Mouse (Mus musculus) liver, embryonic 14.5 days (tissue): ENCODE measurements around the gene Pla2g3. TPM values are rescaled to one million over a fixed set of nuclear protein-coding genes. Genes with fewer than 3 reads are reported as not detected.

Source experiments
- ATAC-seq: fragments of 200-750 bp; cut with Nextera tagmentation; 2 replicates; pipeline ENCODE4 v1.8.0; 2017; ENCODE audit warnings: moderate number of reproducible peaks, mild to moderate bottlenecking, moderate library complexity; ENCODE audit not compliant: insufficient read depth
- DNase-seq, 3 experiments: peaks; one replicate each; pipeline ENCODE4 v3.0.0-alpha.2; 2012 to 2013; ENCODE audit warnings: low read depth in 3 of 3, low spot score in 3 of 3
- H3K27ac ChIP-seq: fragments of 300-500 bp; sonication (generic); 2 replicates; pipeline ENCODE4 v1.5.1; 2014; ENCODE audit warnings: moderate library complexity, mild to moderate bottlenecking, control low read depth, inconsistent platforms
- H3K27me3 ChIP-seq: fragments of 300-500 bp; sonication (generic); 2 replicates; pipeline ENCODE4 v1.6.1; 2014; ENCODE audit warnings: mild to moderate bottlenecking, low read length, moderate library complexity; ENCODE audit not compliant: control insufficient read depth, insufficient read depth
- H3K36me3 ChIP-seq: fragments of 300-500 bp; sonication (generic); replicated peaks from 2 replicates; pipeline ENCODE4 v1.6.1; 2014; ENCODE audit warnings: low read depth; ENCODE audit not compliant: control insufficient read depth, insufficient read depth
- H3K4me1 ChIP-seq, 2 experiments: fragments of 200-500 bp in 1 of 2; fragments of 300-500 bp in 1 of 2; sonication (generic) in 1 of 2; replicated peaks; 2 replicates each; pipeline ENCODE4 v1.6.1; 2012 to 2014; ENCODE audit warnings: antibody characterized with exemption in 1 of 2, inconsistent platforms in 1 of 2, low read length in 1 of 2; ENCODE audit not compliant: control insufficient read depth in 2 of 2, insufficient read depth in 2 of 2
- H3K4me2 ChIP-seq: fragments of 300-500 bp; sonication (generic); 2 replicates; pipeline ENCODE4 v1.6.1; 2014; ENCODE audit warnings: low read depth, mild to moderate bottlenecking, control low read depth, moderate library complexity
- H3K4me3 ChIP-seq, 2 experiments: fragments of 200-500 bp in 1 of 2; fragments of 300-500 bp in 1 of 2; sonication (generic) in 1 of 2; 2 replicates each; pipeline ENCODE4 v1.5.1; 2012 to 2014; ENCODE audit warnings: low read depth in 2 of 2, low read length in 2 of 2, mild to moderate bottlenecking in 2 of 2, control low read depth in 1 of 2, inconsistent platforms in 1 of 2, moderate library complexity in 1 of 2; ENCODE audit not compliant: insufficient read depth in 1 of 2
- H3K9ac ChIP-seq: fragments of 300-500 bp; sonication (generic); replicated peaks from 2 replicates; pipeline ENCODE4 v1.6.1; 2014; ENCODE audit warnings: mild to moderate bottlenecking, control low read depth, moderate library complexity
- H3K9me3 ChIP-seq: fragments of 300-500 bp; sonication (generic); 2 replicates; pipeline ENCODE4 v1.6.1; 2016; ENCODE audit warnings: low read length, mixed read lengths; ENCODE audit not compliant: control insufficient read depth
- CTCF ChIP-seq: IDR thresholded peaks from 2 replicates; pipeline ENCODE4 v1.5.1; 2016; ENCODE audit warnings: antibody characterized with exemption, low read depth, control low read depth
- EP300 ChIP-seq: IDR thresholded peaks from 2 replicates; pipeline ENCODE4 v1.6.1; 2016; ENCODE audit warnings: antibody characterized with exemption, low read depth
- WGBS: fragments of 180-500 bp; shearing (Covaris S2); extraction: QIAGEN DNeasy Blood & Tissue Kit; methylation state at CpG from one replicate; pipeline ENCODE4 v1.1.7; 2014; ENCODE audit not compliant: insufficient replicate concordance; 5-methylcytosine and 5-hydroxymethylcytosine counted together
- polyA plus RNA-seq, 2 experiments: library from polyadenylated mRNA; depleted of rRNA in 1 of 2; stranded (reverse) in 1 of 2; unstranded in 1 of 2; fragments of >200 nt; fragmentation: Nextera tagmentation in 1 of 2; extraction: Ambion mirVana in 1 of 2; gene quantifications; 2 replicates each; pipeline versions ENCODE4 v1.2.1 to v1.2.3; 2012 to 2014

The Pla2g3 gene
- polyA plus RNA-seq, 2 experiments: 0.04 to 0.06 TPM

DNA sequence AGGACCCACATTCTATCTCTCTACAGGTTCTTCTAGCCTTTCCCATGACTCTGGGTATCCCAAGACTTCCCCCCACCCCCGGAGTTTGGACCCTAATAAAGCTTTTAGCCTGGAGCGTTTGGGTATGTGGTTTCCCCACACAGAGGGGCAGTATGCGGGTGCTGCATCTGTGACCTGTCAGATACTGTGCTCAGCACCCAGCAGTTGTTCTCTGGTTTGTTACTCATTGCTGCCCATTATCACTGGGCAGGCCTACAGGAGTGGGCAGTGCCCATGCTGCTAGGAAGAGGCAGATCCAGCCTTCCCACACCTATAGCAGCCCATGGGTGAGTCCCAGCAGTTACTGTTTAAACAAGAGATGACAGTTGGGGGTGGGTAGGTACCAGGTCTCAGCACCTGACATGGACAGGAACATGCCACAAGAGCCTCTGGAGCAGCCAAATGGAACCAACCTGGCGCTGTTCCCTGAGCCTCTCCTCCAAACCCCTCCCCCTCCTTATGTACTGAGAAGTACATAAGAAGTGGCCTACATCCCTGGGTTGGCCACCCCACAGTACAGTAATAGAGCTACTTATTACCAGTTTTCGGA lies 48.8 kb downstream of the Pla2g3 start:
- H3K36me3 ChIP-seq: no peaks in the 10 kb centered on the region
- 70% methylated on average over 5 of the region's 5 CpGs for WGBS
- H3K27ac ChIP-seq: no peak overlapping the region
- DNase-seq (no peak), ATAC-seq (no peak)
- peaks cover 0 to 10% of the 10 kb centered on the region in 2 experiments; a peak in 3 of 4 replicates for H3K4me1 ChIP-seq
- H3K9me3 ChIP-seq: no peaks in the 10 kb centered on the region
- TF ChIP-seq CTCF (no peak), EP300 (no peak)
- no peaks in the 10 kb centered on the region for H3K27me3 ChIP-seq
- no peak overlapping the region for H3K4me3 ChIP-seq
- no peak overlapping the region for H3K4me2 ChIP-seq
- no peak overlapping the region for H3K9ac ChIP-seq

- Histone ChIP-seq H3K4me1 (peaks cover 0 to 10% of the 10 kb centered on the region in 2 experiments; a peak in 3 of 4 replicates), H3K27me3 (no peaks in the 10 kb centered on the region), H3K4me3 (peak overlapping the region in 1 of 2 experiments; percentile 50; a peak in 1 of 4 replicates), H3K4me2 (peak overlapping the region; percentile 68), H3K27ac (no peak overlapping the region), H3K9me3 (no peaks in the 10 kb centered on the region), H3K36me3 (no peaks in the 10 kb centered on the region), H3K9ac (no peak overlapping the region)
- no peak for TF ChIP-seq EP300
- TF ChIP-seq CTCF: no peak
- DNase-seq (no peak), ATAC-seq (no peak)
- WGBS: 64% methylated on average over 3 of the region's 3 CpGs
Measured at GRCm38 (mm10) chr11:3537711-3538110, 49.6 kb downstream of the Pla2g3 start.

DNA sequence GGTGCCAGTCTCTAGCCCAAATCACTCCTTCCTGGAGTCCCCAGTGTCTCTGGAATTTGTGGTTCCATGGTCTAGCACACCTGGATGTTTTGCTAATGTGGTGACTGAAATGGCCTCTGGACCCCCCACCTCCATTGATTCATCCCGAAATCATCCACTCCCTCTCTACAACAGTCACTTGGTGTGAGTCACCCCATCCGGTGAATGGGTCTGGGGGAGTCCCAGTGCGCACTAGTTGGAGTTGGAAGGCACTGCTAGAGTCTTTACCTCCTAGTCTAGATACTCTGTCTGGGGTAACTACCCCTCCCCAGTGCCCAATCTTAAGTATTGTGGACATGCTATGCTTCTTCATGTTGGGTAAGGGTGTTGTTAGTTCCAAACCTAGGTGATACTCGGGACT lies 50.3 kb downstream of the Pla2g3 start:
- no peaks in the 10 kb centered on the region for H3K27me3 ChIP-seq
- ATAC-seq (no peak), DNase-seq (no peak)
- 38% methylated on average over 4 of the region's 4 CpGs for WGBS
- TF ChIP-seq EP300 (no peak), CTCF (no peak)
- no peaks in the 10 kb centered on the region for H3K36me3 ChIP-seq
- peak overlapping the region; percentile 50 to 68 for H3K4me3 ChIP-seq
- no peak overlapping the region for H3K27ac ChIP-seq
- peaks cover 0 to 10% of the 10 kb centered on the region in 2 experiments; a peak in 3 of 4 replicates for H3K4me1 ChIP-seq
- peak overlapping the region; percentile 68 for H3K4me2 ChIP-seq
- peak overlapping the region; percentile 39 for H3K9ac ChIP-seq
- H3K9me3 ChIP-seq: no peaks in the 10 kb centered on the region

GRCm38 (mm10) chr11:3539111-3539825 lies 51.2 kb downstream of the Pla2g3 start:
- no peak for TF ChIP-seq EP300
- TF ChIP-seq CTCF: no peak
- peak; percentile 89 for ATAC-seq
- Histone ChIP-seq H3K27me3 (no peaks in the 10 kb centered on the region), H3K9me3 (no peaks in the 10 kb centered on the region), H3K4me2 (peak overlapping the region; percentile 68), H3K4me1 (peaks cover 0 to 10% of the 10 kb centered on the region in 2 experiments; a peak in 3 of 4 replicates), H3K9ac (peak overlapping the region; percentile 39), H3K27ac (no peak overlapping the region), H3K4me3 (peak overlapping the region; percentile 50 to 76), H3K36me3 (no peaks in the 10 kb centered on the region)
- WGBS: 3% methylated on average over 33 of the region's 33 CpGs
- DNase-seq: peak; percentile 77 to 82 (median 81)

DNA sequence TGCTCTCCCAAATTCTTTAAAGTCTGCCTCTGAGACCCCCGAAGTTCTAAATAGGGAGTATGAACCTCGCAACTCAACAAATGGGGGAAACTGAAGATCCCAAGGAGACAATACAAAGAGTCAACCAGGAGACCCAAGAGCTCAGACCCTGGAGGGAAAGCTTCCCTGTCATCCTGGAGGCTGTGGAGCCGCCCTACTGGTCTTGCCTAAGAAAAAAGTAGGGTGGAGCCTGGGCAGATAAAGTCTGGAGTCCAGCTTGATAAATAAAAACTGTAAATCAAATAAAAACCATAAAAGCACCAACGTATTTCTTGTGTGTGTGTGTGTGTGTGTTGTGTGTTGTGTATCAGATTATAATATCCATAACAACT lies 51.7 kb downstream of the Pla2g3 start:
- ATAC-seq: no peak
- H3K4me3 ChIP-seq: peak overlapping the region; percentile 50 to 76

More for the DNA sequence above, 51.7 kb downstream of the Pla2g3 start:
- TF ChIP-seq CTCF (no peak; the same call in 1 of the 2 replicates), EP300 (no peak)
- Histone ChIP-seq H3K9ac (no peak overlapping the region), H3K4me1 (peaks cover 0 to 10% of the 10 kb centered on the region in 2 experiments; a peak in 3 of 4 replicates), H3K9me3 (no peaks in the 10 kb centered on the region), H3K4me2 (peak overlapping the region; percentile 68), H3K27me3 (no peaks in the 10 kb centered on the region), H3K36me3 (no peaks in the 10 kb centered on the region), H3K27ac (no peak overlapping the region)
- no peak for DNase-seq
- WGBS: 40% methylated on average over 4 of the region's 4 CpGs
